Mouse (Mus musculus) C2C12 (cell line): ENCODE results near the gene Grm8.

ENCODE experiments used
- CTCF ChIP-seq: IDR thresholded peaks from one replicate; pipeline ENCODE4 v1.5.1; 2011; ENCODE audit not compliant: control insufficient read depth, insufficient read depth, insufficient read length
- FOSL1 ChIP-seq: IDR thresholded peaks from one replicate; pipeline ENCODE4 v1.8.0; 2011; ENCODE audit warnings: mild to moderate bottlenecking, low read length; ENCODE audit not compliant: poor library complexity, insufficient read depth, severe bottlenecking
- MAX ChIP-seq: IDR thresholded peaks from one replicate; pipeline ENCODE4 v1.6.1; 2011; ENCODE audit warnings: mild to moderate bottlenecking, control low read depth
- MYOG ChIP-seq: IDR thresholded peaks from one replicate; pipeline ENCODE4 v1.6.1; 2011; ENCODE audit not compliant: control insufficient read depth, insufficient read length; ENCODE audit errors: extremely low read depth
- USF1 ChIP-seq: IDR thresholded peaks from one replicate; pipeline ENCODE4 v1.6.1; 2011; ENCODE audit warnings: low read depth, mild to moderate bottlenecking, control low read depth, moderate library complexity

DNA sequence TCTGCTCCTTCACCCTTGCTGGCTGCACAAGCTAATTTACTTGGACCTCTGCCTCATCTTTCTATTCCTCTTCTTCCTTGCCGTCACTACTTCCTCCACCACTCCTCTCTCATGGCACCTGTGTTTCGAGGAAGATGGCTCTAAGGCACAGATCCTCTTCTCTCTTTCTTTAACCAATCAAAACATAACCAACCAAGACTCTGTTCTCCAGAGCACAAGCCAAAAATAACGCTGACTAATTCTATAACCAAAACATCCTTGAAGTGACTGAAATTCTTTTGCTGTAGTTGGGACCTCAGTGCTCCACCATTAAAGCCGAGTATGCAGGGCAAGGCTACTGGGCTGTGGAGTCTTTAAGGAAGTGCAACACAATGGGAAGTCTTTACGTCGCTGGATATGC lies 11.5 kb upstream of the Grm8 start:
- TF ChIP-seq CTCF (no peak), MAX (no peak), FOSL1 (no peak), USF1 (no peak), MYOG (no peak)
